Mouse (Mus musculus) thymus, adult 2 months (tissue): Measurements from ENCODE around the gene Hmces.

ENCODE experiments used
- CTCF ChIP-seq: fragments of 200-500 bp; IDR thresholded peaks from 2 replicates; pipeline ENCODE4 v1.5.1; 2012; ENCODE audit warnings: mild to moderate bottlenecking, control low read depth, low read length, moderate library complexity, borderline replicate concordance; ENCODE audit not compliant: control insufficient read depth, poor library complexity, insufficient read depth; ENCODE audit errors: extremely low read depth
- POLR2A ChIP-seq: fragments of 200-500 bp; IDR thresholded peaks from 2 replicates; pipeline ENCODE4 v1.6.1; 2012; ENCODE audit warnings: mild to moderate bottlenecking, low read length, control low read depth, moderate library complexity; ENCODE audit not compliant: control insufficient read depth, poor library complexity, insufficient read depth; ENCODE audit errors: extremely low read depth

- TF ChIP-seq CTCF (no peak), POLR2A (no peak)
These were observed 67.3 kb downstream of the Hmces start for GRCm38 (mm10) chr6:87981030-87981485.
